Mouse (Mus musculus): ENCODE results near the gene Stoml1.

- TF ChIP-seq CTCF (IDR thresholded peaks at IDR 0.05; ENCODE audit: extremely low read depth, insufficient read depth, insufficient read length, insufficient replicate concordance): no peak
- TF ChIP-seq POLR2A (IDR thresholded peaks at IDR 0.05; ENCODE audit: low read depth, low read length): no peak
These were observed 36.9 kb downstream of the Stoml1 start for GRCm38 (mm10) chr9:58289901-58290300.

Measured in spleen, adult 2 months (tissue).